Mouse (Mus musculus) adrenal gland (tissue): ENCODE data around the gene Abca8b.

ENCODE experiments used
- intact Hi-C: fragments of 180-260 bp; cut with DNase I; formaldehyde crosslinking; loops from one replicate; pipeline ENCODE4 v1.15.1; 2025

Abca8b gene

GRCm38 (mm10) chr11:109884126-109884525 is 111.5 kb downstream of the Abca8b start:
- intact Hi-C loops, result no loop called here
